Mouse (Mus musculus): Measurements from ENCODE around the gene Fbxw7.

DNA sequence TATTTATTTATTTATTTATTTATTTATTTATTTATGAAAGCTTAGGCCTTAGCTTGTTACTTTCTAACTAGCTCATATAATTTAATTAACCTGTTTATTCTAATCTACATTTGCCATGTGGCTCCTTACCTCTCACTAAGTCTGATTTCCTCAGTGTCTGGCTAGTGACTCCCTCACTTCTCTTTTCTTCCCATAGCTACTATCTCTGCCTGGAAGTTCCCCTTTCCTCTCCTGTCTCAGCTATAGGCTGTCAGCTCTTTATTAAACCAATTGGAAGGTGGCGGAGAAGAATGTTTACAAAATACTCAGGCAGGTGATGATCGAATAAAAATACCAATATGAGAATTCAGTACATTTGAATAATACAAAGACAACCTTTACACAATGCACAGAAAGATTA is 27.7 kb downstream of the Fbxw7 start:
- TF ChIP-seq MYOG (IDR thresholded peaks at IDR 0.05; ENCODE audit: control insufficient read depth in 1 of 3, insufficient read depth in 1 of 3, insufficient read length in 2 of 3, low read depth in 2 of 3) (no peak), POLR2A (IDR thresholded peaks at IDR 0.05; ENCODE audit: insufficient read length, low read depth) (no peak), REST (IDR thresholded peaks at IDR 0.05; ENCODE audit: insufficient read depth, insufficient read length) (no peak), POLR2AphosphoS2 (IDR thresholded peaks at IDR 0.05; ENCODE audit: insufficient read length, low read depth) (no peak), MYOD1 (IDR thresholded peaks at IDR 0.05; ENCODE audit: control insufficient read depth in 1 of 3, insufficient read length in 2 of 3, low read depth in 2 of 3) (no peak), USF1 (IDR thresholded peaks at IDR 0.05; ENCODE audit: low read depth) (no peak), CEBPB (IDR thresholded peaks at IDR 0.05; ENCODE audit: insufficient read depth, poor library complexity, severe bottlenecking) (no peak), TCF3 (IDR thresholded peaks at IDR 0.05; ENCODE audit: insufficient read length, low read depth) (no peak)
